Mouse (Mus musculus) effector memory CD4-positive, alpha-beta T cell, adult 5 months (primary cell): Measurements from ENCODE around the gene Defa22. TPM values are rescaled to one million over a fixed set of nuclear protein-coding genes. Genes with fewer than 3 reads are reported as not detected.

Experiments used
- polyA plus RNA-seq: library from polyadenylated mRNA; unstranded; fragments of 100-300 nt; shearing (Covaris generic); gene quantifications from one replicate; pipeline ENCODE4 v1.2.1, GENCODE M21; 2017

Gene Defa22
- not detected for polyA plus RNA-seq

GRCm38 (mm10) chr8:21161977-21162376 is at the start of gene Defa22:
Gene Defa22 (plus strand): TSS chr8:21162277.

GRCm38 (mm10) chr8:21134342-21134741 is 27.7 kb upstream of the Defa22 start, which contains the start of gene Defa30:
Gene Defa30 (plus strand): TSS chr8:21134642.

GRCm38 (mm10) chr8:21191314-21191713 is 29.2 kb downstream of the Defa22 start, which contains the start of gene Defa31:
Gene Defa31 (plus strand): TSS chr8:21191614.

GRCm38 (mm10) chr8:21201261-21201660 is 39.2 kb downstream of the Defa22 start, which contains the start of gene Gm15293:
Gene Gm15293 (plus strand): TSS chr8:21201561.

Other genes with a start within 250 kb of the Defa22 start
- gene Gm6040, start 240.2 kb upstream of the Defa22 start, polyA plus RNA-seq, result not detected
- not detected for gene AY761185, start 217.6 kb upstream of the Defa22 start, polyA plus RNA-seq
- not detected for gene Defa21, start 136.7 kb upstream of the Defa22 start, polyA plus RNA-seq
- not detected for gene Defa23, start 107.2 kb upstream of the Defa22 start, polyA plus RNA-seq
- gene Defa35, start 97.2 kb upstream of the Defa22 start, polyA plus RNA-seq, result not detected
- not detected for gene Defa25, start 77.8 kb upstream of the Defa22 start, polyA plus RNA-seq
- not detected for gene Gm14851, start 66.2 kb upstream of the Defa22 start, polyA plus RNA-seq
- not detected for gene Defa30, start 27.6 kb upstream of the Defa22 start, polyA plus RNA-seq
- not detected for gene Defa31, start 29.3 kb downstream of the Defa22 start, polyA plus RNA-seq
- not detected for gene Gm15293, start 39.3 kb downstream of the Defa22 start, polyA plus RNA-seq
- not detected for gene Gm15292, start 87.5 kb downstream of the Defa22 start, polyA plus RNA-seq
- gene Defa27, start 153.3 kb downstream of the Defa22 start, polyA plus RNA-seq, result not detected
- not detected for gene Defa29, start 164.7 kb downstream of the Defa22 start, polyA plus RNA-seq
- not detected for gene Defa2, start 216.2 kb downstream of the Defa22 start, polyA plus RNA-seq
- gene Defa33, start 229.5 kb downstream of the Defa22 start, polyA plus RNA-seq, result not detected